Mouse (Mus musculus) forebrain, embryonic 11.5 days (tissue): ENCODE data around the gene Acap2. TPM values are rescaled to one million over a fixed set of nuclear protein-coding genes. Genes with fewer than 3 reads are reported as not detected.

Experiments
- ATAC-seq: fragments of 200-750 bp; cut with Nextera tagmentation; replicated peaks from 2 replicates; pipeline ENCODE4 v1.8.0; 2017; ENCODE audit warnings: moderate TSS enrichment; ENCODE audit not compliant: low FRiP score
- DNase-seq: peaks from one replicate; pipeline ENCODE4 v3.0.0-alpha.2; 2017; ENCODE audit warnings: low spot score
- H3K27ac ChIP-seq: fragments of 300-500 bp; sonication (generic); 2 replicates; pipeline ENCODE4 v1.5.1; 2014; ENCODE audit warnings: low read depth, low read length
- H3K27me3 ChIP-seq: fragments of 300-500 bp; sonication (generic); 2 replicates; pipeline ENCODE4 v1.6.1; 2014; ENCODE audit warnings: mild to moderate bottlenecking, low read length, mixed read lengths; ENCODE audit not compliant: control insufficient read depth, insufficient read depth
- H3K36me3 ChIP-seq: fragments of 300-500 bp; sonication (generic); 2 replicates; pipeline ENCODE4 v1.6.1; 2014; ENCODE audit warnings: mild to moderate bottlenecking, low read length, moderate library complexity, mixed read lengths; ENCODE audit not compliant: control insufficient read depth, insufficient read depth
- H3K4me1 ChIP-seq: fragments of 300-500 bp; sonication (generic); replicated peaks from 2 replicates; pipeline ENCODE4 v1.6.1; 2014; ENCODE audit warnings: low read length, mixed read lengths; ENCODE audit not compliant: control insufficient read depth, insufficient read depth
- H3K4me2 ChIP-seq: fragments of 300-500 bp; sonication (generic); 2 replicates; pipeline ENCODE4 v1.6.1; 2014; ENCODE audit warnings: low read depth, mild to moderate bottlenecking, low read length, moderate library complexity, mixed read lengths; ENCODE audit not compliant: severe bottlenecking
- H3K4me3 ChIP-seq: fragments of 300-500 bp; sonication (generic); 2 replicates; pipeline ENCODE4 v1.5.1; 2014; ENCODE audit warnings: low read depth, low read length
- H3K9ac ChIP-seq: fragments of 300-500 bp; sonication (generic); 2 replicates; pipeline ENCODE4 v1.6.1; 2014; ENCODE audit warnings: low read length
- H3K9me3 ChIP-seq: fragments of 300-500 bp; sonication (generic); 2 replicates; pipeline ENCODE4 v1.6.1; 2016; ENCODE audit warnings: low read length, mixed read lengths; ENCODE audit not compliant: control insufficient read depth
- WGBS: fragments of 180-500 bp; shearing (Covaris S2); extraction: QIAGEN DNeasy Blood & Tissue Kit; methylation state at CpG from one replicate; pipeline ENCODE4 v1.1.7; 2014; 5-methylcytosine and 5-hydroxymethylcytosine counted together
- polyA plus RNA-seq: library from polyadenylated mRNA; unstranded; fragments of >200 nt; fragmentation: Nextera tagmentation; extraction: Ambion mirVana; gene quantifications from 2 replicates; pipeline ENCODE4 v1.2.1, GENCODE M21; 2014

Acap2 gene
- polyA plus RNA-seq, 1 experiment from 2014 or later: 29.5 TPM

DNA sequence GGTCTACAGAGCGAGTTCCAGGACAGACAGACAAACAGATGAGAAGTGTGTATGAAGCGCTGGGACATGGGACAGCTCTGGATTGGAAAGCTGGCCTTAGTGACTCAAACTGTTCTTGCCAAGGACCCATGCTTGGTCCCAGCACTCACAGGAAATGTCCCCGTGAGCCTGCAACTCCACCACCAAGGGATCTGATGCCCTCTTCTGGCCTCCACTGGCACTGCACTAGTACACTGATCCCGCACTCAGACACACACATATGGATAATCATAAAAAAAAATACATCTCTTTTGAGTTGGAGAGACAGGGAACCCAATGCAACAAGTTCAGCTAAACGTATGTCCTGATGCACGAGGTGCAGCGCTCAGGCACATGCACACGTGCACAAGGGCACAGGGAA, 30.7 kb downstream of the Acap2 start:
- no peaks in the 10 kb centered on the region for H3K36me3 ChIP-seq
- no peaks in the 10 kb centered on the region for H3K9me3 ChIP-seq
- no peaks in the 10 kb centered on the region; the same call in 1 of the 2 replicates for H3K4me1 ChIP-seq
- H3K9ac ChIP-seq: no peak overlapping the region
- H3K4me3 ChIP-seq: no peak overlapping the region
- no peak overlapping the region for H3K27ac ChIP-seq
- no peak for ATAC-seq
- no peak overlapping the region for H3K4me2 ChIP-seq
- 93% methylated on average over 8 of the region's 8 CpGs for WGBS
- no peaks in the 10 kb centered on the region for H3K27me3 ChIP-seq
- no peak for DNase-seq

DNA sequence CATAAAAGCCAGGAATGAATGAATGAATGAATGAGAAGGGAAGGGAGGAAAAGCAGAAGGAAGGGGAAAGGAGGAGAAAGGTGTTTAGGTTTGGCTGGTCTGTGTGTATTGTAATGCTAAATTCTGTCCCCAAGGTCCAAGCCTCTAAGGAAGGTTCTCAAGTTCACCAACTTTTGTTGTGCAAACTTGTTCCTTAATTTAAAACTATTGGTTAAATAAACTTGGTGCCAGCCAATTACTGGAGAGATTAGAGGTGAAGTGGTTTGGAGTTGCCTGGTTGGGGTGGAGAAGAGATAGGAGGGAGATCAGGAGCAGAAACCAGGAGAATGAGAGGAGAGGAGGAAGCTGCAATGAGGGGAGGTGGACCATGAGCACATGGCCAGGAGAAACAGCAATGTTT, 31.4 kb downstream of the Acap2 start:
- Histone ChIP-seq H3K27me3 (no peaks in the 10 kb centered on the region), H3K36me3 (no peaks in the 10 kb centered on the region), H3K9ac (no peak overlapping the region), H3K4me1 (no peaks in the 10 kb centered on the region; the same call in 1 of the 2 replicates), H3K9me3 (no peaks in the 10 kb centered on the region), H3K4me2 (no peak overlapping the region), H3K4me3 (no peak overlapping the region), H3K27ac (no peak overlapping the region)
- ATAC-seq (no peak), DNase-seq (no peak)

DNA sequence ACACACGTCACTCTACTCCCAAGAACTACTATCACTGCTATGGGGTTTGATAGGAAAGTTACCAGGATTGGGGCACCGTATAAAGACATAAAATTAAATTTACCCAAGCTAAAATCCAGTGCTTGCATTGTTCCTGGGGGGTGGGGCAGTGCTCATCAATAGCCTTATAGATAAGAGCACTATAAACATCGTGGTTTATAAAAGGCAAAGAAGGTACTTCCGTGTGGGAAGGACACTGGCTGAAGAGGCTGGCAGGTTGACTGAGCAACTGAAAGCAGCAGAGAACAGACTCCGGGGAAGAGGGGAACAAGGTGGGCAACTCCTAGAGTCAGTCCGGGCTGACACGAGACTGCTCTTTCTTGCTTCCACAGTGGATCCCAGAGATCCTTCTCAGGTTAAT, 33.1 kb downstream of the Acap2 start:
- 56% methylated on average over 7 of the region's 7 CpGs for WGBS
- DNase-seq (no peak), ATAC-seq (no peak)
- Histone ChIP-seq H3K9me3 (no peaks in the 10 kb centered on the region), H3K4me2 (no peak overlapping the region), H3K27me3 (no peaks in the 10 kb centered on the region), H3K9ac (no peak overlapping the region), H3K4me3 (no peak overlapping the region), H3K4me1 (no peaks in the 10 kb centered on the region; the same call in 1 of the 2 replicates), H3K27ac (no peak overlapping the region), H3K36me3 (no peaks in the 10 kb centered on the region)

DNA sequence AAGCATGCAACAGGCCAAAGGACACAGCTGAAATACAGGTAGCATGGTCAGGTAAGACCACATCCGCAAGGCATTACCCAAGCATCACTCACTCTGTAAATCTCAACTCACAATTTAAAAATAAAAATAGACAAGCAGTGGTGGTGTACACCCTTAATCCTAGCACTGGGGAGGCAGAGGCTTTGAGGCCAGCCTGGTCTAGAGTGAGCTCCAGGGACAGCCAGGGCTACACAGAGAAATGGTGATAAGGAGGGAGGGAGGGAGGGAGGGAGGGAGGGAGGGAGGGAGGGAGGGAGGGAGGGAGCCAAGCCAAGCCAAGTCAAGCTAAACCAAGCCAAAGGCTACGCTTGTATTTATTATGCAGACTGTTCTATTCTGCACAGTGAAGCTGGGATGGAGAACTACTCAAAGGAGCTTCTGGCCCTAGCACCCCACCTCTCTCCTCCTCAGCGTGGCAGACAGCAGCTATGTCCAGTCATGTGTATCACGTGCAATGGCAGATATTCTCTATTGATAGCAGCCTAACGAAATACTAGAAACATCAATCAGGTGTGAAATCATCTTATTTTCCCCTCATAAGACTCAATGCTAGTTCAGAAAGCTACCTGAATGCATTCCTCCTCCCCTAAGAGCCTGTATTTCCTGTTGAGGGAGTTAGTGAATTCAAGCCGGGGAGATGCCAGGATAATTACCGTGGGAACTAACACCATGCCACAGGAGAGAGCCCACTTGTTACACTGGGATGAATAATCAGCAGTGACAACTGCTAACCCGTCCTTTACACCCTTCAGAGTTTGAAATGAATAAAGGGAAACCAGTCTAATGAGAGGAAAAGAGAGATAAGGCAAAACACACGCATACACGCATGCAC, 33.8 kb downstream of the Acap2 start:
- Histone ChIP-seq H3K4me3 (no peak overlapping the region), H3K9ac (no peak overlapping the region), H3K9me3 (no peaks in the 10 kb centered on the region), H3K27me3 (no peaks in the 10 kb centered on the region), H3K4me2 (no peak overlapping the region), H3K36me3 (no peaks in the 10 kb centered on the region), H3K4me1 (no peaks in the 10 kb centered on the region; the same call in 1 of the 2 replicates), H3K27ac (no peak overlapping the region)
- no peak for DNase-seq
- 48% methylated on average over 10 of the region's 10 CpGs for WGBS
- no peak; the same call in 1 of the 2 replicates for ATAC-seq

DNA sequence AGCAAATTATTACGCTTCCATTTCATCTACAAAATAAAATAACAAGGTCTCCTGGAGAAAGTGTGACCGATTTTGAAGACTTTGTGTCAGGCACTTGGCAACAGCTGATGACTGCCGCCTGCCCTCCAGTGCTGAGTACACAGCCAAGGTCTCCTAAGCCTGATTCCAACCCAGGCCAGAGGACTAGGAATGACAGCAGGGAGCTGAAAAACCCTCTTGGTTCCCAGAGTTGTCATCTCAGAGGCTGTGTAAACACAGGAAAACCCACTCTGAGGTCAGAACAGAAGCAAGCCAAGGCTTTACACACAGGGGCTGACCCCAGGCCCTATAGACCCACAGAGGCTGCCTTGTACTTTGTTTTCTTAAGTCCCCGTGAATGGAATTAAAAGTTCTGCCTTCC, 35.1 kb downstream of the Acap2 start:
- 57% methylated on average over 4 of the region's 4 CpGs for WGBS
- Histone ChIP-seq H3K27ac (no peak overlapping the region), H3K9ac (no peak overlapping the region), H3K4me1 (no peaks in the 10 kb centered on the region; the same call in 1 of the 2 replicates), H3K9me3 (no peaks in the 10 kb centered on the region), H3K27me3 (no peaks in the 10 kb centered on the region), H3K36me3 (no peaks in the 10 kb centered on the region), H3K4me3 (no peak overlapping the region), H3K4me2 (no peak overlapping the region)
- DNase-seq: no peak
- ATAC-seq: no peak

DNA sequence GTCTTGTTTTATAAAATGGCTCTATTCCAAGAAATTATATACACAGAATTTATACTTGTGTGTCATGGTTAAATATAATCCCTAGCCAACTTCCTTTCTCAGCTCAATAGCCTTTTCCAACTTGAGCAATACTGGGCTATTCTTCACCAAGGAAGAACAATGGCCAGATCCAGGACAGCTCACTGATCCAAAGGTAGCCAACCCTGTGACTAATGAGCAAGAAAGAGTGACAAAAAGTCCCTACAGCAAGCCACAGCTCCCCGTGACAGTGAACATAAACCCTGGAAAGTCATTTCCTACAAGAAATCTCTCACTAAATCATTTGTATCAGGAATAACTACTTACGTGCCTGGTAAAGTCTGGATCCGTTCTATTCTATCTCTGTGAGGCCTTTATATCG, 35.6 kb downstream of the Acap2 start:
- Histone ChIP-seq H3K4me2 (no peak overlapping the region), H3K9ac (no peak overlapping the region), H3K4me1 (no peaks in the 10 kb centered on the region; the same call in 1 of the 2 replicates), H3K36me3 (no peaks in the 10 kb centered on the region), H3K9me3 (no peaks in the 10 kb centered on the region), H3K27ac (no peak overlapping the region), H3K4me3 (no peak overlapping the region), H3K27me3 (no peaks in the 10 kb centered on the region)
- DNase-seq (no peak), ATAC-seq (no peak)
- 73% methylated on average over 4 of the region's 4 CpGs for WGBS

DNA sequence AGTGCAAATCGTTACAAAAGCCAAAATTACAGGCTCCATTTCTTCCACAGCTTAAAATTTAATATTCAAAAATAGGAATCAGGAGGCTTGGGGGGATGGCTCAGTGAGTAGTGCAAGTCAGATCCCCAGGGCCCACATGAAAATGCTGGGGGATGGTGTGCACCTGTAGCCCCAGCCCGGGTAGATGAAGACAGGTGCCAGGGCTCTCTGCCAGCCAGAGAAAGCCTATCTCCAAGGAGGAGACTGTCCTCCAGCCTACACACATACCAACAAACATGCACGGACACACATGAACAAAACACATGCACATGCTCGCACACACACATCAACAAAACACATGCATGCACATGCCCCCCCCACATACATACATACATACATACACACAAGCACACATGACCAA, 36.9 kb downstream of the Acap2 start:
- H3K36me3 ChIP-seq: no peaks in the 10 kb centered on the region
- 94% methylated on average over 4 of the region's 4 CpGs for WGBS
- no peak for DNase-seq
- ATAC-seq: no peak
- no peaks in the 10 kb centered on the region for H3K9me3 ChIP-seq
- H3K9ac ChIP-seq: no peak overlapping the region
- no peaks in the 10 kb centered on the region for H3K27me3 ChIP-seq
- no peaks in the 10 kb centered on the region; the same call in 1 of the 2 replicates for H3K4me1 ChIP-seq
- H3K4me3 ChIP-seq: no peak overlapping the region
- H3K27ac ChIP-seq: no peak overlapping the region
- H3K4me2 ChIP-seq: no peak overlapping the region

DNA sequence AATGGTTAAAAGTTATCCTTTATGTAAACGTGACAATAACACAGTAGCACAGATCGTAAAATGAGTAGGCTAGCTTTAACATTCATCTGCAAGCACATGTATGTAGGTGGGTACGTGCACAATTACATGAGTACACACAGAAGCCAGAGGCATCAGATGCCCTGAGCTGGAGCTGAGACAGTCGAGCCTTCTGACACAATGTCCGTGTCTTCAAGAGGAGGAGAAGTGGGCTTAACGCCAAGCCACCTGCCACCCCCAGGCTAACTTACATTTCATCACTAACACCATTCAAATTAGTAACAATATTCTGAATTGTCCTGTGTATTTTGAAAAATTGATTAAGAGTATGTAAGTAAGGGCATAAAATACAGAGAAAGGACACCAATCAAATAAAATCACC, 40.6 kb downstream of the Acap2 start:
- 84% methylated on average over 6 of the region's 6 CpGs for WGBS
- Histone ChIP-seq H3K4me2 (no peak overlapping the region), H3K4me1 (no peaks in the 10 kb centered on the region; the same call in 1 of the 2 replicates), H3K36me3 (peaks cover 2% of the 10 kb centered on the region; the same call in 1 of the 2 replicates), H3K27ac (no peak overlapping the region), H3K4me3 (no peak overlapping the region), H3K9me3 (peaks cover 10% of the 10 kb centered on the region), H3K27me3 (no peaks in the 10 kb centered on the region), H3K9ac (no peak overlapping the region)
- DNase-seq: no peak
- ATAC-seq: no peak

DNA sequence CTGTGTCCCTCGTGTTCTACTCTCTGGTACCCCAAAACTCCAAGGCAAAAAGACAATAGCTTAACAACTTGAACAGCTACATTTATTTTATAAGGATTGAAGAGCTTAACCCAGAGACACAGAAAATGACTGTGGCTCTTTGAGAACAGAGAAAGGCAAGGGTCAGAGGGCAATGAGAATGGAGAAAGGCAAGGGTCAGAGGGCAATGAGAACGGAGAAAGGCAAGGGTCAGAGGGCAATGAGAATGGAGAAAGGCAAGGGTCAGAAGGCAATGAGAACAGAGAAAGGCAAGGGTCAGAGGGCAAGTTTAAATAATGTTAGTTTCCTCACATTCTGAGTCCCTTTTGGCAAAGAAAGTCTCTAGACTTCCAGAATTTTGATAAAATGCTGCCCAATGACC, 41.6 kb downstream of the Acap2 start:
- Histone ChIP-seq H3K9me3 (peaks cover 10% of the 10 kb centered on the region), H3K4me3 (no peak overlapping the region), H3K4me1 (no peaks in the 10 kb centered on the region), H3K27me3 (no peaks in the 10 kb centered on the region), H3K9ac (no peak overlapping the region), H3K27ac (no peak overlapping the region), H3K4me2 (no peak overlapping the region), H3K36me3 (peaks cover 2% of the 10 kb centered on the region; the same call in 1 of the 2 replicates)
- 24% methylated on average over 2 of the region's 2 CpGs for WGBS
- DNase-seq: no peak
- no peak for ATAC-seq
